Mouse (Mus musculus): ENCODE results near the gene Clcn1.
A peak's percentile ranks its signal among the peaks of the same experiment; 100 is the strongest.

The Clcn1 gene

GRCm38 (mm10) chr6:42350968-42351775 lies 64.7 kb downstream of the Clcn1 start:
- peak in 1 of 2 experiments; percentile 25 for DNase-seq

DNA sequence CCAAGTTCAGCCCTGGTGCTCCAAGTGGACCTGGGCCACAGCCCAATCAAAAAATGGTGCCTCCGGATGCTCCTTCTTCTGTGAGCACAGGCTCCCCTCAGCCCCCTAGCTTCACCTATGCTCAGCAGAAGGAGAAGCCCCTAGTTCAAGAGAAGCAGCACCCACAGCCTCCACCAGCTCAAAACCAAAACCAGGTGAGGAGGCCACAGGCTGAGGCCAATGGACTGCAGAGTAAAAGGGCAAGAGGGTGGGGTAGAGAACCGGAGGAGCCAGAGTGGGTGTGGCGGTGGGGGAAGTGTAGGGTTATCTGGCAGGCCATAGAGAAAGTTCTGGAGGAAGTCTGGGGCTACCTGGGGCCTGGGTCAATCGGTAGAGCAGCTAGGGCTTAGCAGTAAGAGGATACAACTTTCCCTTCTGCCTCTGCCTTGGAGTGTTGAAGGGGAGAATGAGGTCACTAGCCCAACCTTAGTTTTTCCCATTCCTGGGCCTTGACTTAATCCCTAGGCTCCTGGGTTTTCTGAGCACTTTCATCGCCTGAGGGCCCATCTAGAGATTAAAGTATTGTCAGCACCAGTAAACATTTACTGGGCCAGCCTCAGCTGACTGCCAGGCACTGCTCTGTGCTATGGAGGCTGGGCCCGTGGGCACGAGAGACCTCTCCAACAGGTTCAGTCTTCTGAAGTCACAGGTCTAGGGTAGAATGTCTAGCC lies 65.4 kb downstream of the Clcn1 start:
- DNase-seq = no peak

DNA sequence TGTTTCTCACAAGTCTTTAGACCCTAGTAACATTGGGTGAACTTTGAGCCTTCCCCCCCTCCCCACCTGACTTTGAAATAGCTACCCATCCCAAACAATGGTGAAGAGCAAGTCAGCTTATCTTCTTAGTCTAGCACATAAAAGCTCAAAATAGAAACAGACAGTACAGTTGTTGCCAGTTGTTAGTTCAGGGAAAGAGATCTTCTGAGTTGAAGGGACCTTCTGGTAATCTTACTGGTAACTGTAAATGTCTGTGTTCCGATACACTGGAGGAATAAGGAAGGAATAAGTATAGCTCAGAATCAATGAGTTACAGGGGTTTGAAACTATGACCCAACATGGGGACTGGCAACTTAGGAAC lies 66.0 kb downstream of the Clcn1 start:
- DNase-seq = no peak

GRCm38 (mm10) chr6:42353180-42353579 lies 66.7 kb downstream of the Clcn1 start:
- no peak for DNase-seq

DNA sequence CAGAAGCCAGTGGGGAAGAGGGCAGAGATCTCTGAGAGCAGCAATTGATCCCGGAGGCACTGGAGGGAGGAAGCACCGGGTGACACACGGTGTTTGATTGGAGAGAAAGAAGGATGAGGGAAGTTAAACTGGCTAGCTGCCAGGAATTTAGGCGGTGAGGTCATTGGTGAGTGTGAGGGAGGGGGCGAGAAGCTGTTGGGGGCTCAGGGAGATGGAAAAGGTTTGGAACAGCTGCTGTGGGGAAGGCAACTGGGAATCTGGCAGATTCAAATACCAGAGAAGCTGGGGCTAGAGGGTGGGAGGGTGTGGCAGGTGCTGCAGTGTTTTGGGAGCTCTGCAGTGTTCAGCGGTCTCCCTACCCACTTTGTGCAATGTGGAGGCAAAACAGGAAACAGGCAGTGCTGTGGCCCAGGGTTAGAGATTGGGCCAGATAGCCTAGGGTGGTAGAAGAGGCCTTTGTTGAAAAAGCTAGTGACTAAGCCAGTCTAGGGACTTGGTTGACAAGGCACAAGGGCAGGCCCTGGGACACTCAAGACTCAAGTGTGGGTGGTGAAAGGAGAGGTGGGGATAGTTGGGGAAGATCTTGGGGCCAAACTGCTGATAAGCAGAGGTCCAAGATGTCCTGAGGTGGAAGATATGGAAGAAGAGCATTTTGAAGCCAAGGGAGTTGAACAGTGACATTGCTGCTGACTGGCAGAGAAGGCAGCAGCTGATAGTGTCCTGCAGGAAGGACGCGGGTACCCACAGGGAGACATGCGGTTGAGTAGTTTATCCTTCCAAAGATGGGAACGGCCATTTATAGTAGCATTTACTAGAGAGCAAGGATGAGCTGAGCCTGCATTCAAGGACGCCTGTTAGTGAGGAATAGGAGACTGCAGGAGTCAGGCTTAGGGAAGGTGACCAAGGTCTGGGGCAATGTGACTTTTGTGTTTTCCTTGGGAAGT lies 67.9 kb downstream of the Clcn1 start:
- peak in 1 of 2 experiments; percentile 14 for DNase-seq

- DNase-seq = no peak
These were observed 68.9 kb downstream of the Clcn1 start for GRCm38 (mm10) chr6:42355366-42355765.

- no peak for DNase-seq
These were observed 69.5 kb downstream of the Clcn1 start for GRCm38 (mm10) chr6:42355794-42356600.

- no peak for DNase-seq
These were observed 70.4 kb downstream of the Clcn1 start for GRCm38 (mm10) chr6:42356913-42357312.

DNA sequence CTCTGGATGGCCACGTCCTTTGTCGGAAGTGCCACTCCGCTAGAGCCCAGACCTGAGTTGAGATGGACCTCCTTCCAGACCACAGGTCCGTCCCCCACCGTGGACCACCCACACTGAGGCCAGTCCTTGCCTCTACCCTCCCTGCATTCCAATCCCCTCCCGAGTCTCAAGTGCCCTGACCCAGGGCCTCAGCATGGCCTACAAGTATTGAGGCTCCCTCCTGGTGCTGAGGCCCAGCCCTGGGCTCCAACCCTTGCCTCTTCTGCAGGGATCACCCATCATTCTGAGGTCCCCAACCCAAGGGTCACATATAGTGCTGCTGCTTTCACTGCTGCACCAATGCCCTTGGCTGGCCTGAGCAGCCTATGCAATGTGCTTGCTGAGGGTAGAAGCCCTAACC lies 71.4 kb downstream of the Clcn1 start:
- no peak for DNase-seq

GRCm38 (mm10) chr6:42358901-42359300 lies 72.4 kb downstream of the Clcn1 start:
- no peak for DNase-seq

GRCm38 (mm10) chr6:42359364-42360147 lies 73.1 kb downstream of the Clcn1 start:
- no peak for DNase-seq

DNA sequence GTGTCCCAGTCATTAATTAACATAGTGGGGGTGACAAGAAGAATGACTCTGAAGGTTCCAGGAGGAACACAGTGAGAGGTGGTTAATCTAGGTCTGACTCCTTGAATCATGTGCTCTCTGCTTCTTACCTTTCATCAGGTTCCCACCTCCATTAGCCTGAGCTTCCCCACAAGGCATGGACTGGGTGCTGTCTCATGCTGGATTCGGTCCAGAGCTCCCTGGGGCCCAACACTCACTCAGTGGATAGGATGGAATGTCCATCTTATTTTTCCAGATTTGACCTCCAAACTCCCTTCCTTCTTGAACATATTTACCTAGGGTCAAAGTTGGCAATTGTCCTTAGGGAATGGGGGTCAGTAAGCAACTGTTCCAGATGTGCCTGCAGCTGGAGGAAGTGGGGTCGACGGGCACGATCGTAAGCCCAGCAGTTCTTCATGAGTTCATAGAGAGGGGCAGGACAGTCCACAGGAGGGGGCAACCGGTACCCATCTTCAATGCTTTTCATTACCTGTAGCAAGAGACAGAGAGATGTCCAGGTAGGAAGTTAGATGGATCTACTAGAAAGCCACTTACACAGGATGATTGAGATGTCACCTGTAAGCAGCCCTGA lies 73.9 kb downstream of the Clcn1 start:
- no peak for DNase-seq

- no peak for DNase-seq
These were observed 74.8 kb downstream of the Clcn1 start for GRCm38 (mm10) chr6:42361041-42361895.

- DNase-seq = no peak
These were observed 75.6 kb downstream of the Clcn1 start for GRCm38 (mm10) chr6:42362074-42362473.

- DNase-seq = no peak
These were observed 76.0 kb downstream of the Clcn1 start for GRCm38 (mm10) chr6:42362497-42362896.

GRCm38 (mm10) chr6:42362974-42363373 lies 76.5 kb downstream of the Clcn1 start:
- no peak for DNase-seq

DNA sequence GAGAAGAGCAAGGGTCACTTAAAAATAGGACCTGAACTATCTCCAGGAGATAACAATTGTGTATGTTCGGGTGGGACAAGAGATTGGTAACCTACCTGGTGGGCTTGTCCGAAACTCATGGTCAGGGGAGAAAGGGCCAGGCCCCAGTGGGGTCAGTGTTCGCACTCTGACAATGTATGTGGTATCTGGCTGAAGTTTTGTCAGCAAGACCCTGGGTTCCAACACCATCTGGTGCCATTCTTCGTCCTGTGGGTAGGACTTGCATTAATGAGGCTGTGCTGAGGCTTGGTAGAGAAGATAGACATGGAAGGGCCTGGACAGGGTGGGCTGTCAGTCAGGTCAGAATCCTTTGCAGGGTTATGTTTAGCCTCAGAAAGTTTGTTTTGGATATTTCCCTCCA lies 77.6 kb downstream of the Clcn1 start:
- no peak for DNase-seq

GRCm38 (mm10) chr6:42364607-42365006 lies 78.1 kb downstream of the Clcn1 start:
- no peak for DNase-seq

DNA sequence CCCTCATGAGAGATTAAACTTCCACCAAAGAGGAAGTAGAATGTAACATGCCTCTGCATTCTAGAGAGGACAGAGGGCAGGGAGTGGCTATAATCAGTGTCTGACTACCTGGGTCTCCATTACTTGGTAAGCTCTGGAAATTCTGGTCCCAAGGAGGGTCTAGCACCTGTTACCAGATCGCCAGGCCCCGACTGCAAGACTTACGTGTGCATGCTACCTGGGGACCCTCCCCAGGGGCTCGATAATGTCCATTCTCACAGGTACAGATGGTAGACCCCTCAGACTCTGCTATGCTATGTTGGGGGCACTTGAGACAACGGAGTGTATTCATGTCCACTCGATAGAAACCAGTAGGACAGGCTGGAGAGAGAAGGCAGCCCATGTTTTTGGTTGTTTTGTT lies 78.7 kb downstream of the Clcn1 start:
- DNase-seq = no peak

Data from thymus, postnatal 36 days (tissue).